Mouse (Mus musculus) bone marrow, adult 2 months (tissue): ENCODE data around the gene Psat1.

Source experiments
- CTCF ChIP-seq: fragments of 200-500 bp; IDR thresholded peaks from 2 replicates; pipeline ENCODE4 v1.5.1; 2011; ENCODE audit warnings: low read length, control low read depth; ENCODE audit not compliant: control insufficient read depth, insufficient read depth
- POLR2A ChIP-seq: fragments of 200-500 bp; IDR thresholded peaks from 2 replicates; pipeline ENCODE4 v1.6.1; 2011; ENCODE audit warnings: low read depth, mild to moderate bottlenecking, control low read depth, low read length, borderline replicate concordance; ENCODE audit not compliant: control insufficient read depth

- no peak for TF ChIP-seq CTCF
- no peak for TF ChIP-seq POLR2A
These were observed 17.4 kb upstream of the Psat1 start for GRCm38 (mm10) chr19:15964533-15964932.
